Mouse (Mus musculus): ENCODE measurements around the gene Olfr641.

DNA sequence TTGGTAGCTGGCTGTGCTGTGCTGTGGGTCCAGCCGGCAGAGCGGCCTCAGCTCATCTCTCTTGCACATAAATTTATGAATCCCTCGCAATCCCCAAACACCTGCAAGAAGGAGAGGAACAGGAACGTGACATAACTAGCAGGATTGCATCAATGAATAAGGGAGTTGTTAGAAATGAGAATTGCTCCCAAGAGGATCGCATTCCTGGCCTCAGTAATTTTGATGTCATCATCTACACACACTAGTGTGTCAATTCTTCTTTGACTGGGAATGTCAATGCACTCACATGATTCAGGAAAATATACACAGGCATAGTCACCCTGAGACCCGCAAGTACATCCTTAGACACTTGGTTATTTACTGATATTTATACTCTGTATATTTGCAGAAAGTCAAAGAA is 9.8 kb upstream of the Olfr641 start, which contains the start of gene Olfr640:
- TF ChIP-seq EP300 (IDR thresholded peaks at IDR 0.05; ENCODE audit: insufficient read depth, low read depth, low read length) (no peak), POLR2A (IDR thresholded peaks at IDR 0.05; ENCODE audit: insufficient read depth, low read length) (no peak), CTCF (IDR thresholded peaks at IDR 0.05; ENCODE audit: low read depth, low read length) (no peak)

Data from ES-Bruce4 (cell line).